Mouse (Mus musculus) cerebellum, postnatal 36 days (tissue): ENCODE results near the gene Ncs1.
A peak's percentile ranks its signal among the peaks of the same experiment; 100 is the strongest.

ENCODE experiments used
- DNase-seq, 2 experiments: peaks; one replicate each; pipeline ENCODE4 v3.0.0; 2021 to 2022; ENCODE audit warnings: mixed read lengths in 2 of 2

The Ncs1 gene

GRCm38 (mm10) chr2:31246251-31246971, 788 bp downstream of the Ncs1 start:
- DNase-seq, result peak in 1 of 2 experiments; percentile 53

DNA sequence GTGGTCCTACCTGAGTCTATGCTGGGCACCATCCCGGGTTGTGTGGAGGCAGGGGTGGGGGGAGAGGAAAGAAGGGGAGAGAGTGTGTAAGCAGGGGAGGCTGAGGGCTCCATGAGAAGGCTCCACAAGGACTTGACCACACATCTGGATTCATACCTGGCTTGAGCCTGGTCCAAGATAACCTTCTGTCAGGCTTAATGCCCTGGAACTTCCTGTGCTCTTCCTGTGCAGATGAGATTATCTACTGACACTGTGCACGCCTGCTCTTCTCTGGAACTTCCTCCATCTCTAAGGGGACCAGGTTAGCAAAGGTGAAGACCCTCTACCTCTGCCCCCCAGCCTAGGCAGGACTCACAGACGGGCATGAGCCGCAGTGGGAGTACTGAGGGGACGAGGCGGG, 3.2 kb downstream of the Ncs1 start:
- DNase-seq, result no peak

DNA sequence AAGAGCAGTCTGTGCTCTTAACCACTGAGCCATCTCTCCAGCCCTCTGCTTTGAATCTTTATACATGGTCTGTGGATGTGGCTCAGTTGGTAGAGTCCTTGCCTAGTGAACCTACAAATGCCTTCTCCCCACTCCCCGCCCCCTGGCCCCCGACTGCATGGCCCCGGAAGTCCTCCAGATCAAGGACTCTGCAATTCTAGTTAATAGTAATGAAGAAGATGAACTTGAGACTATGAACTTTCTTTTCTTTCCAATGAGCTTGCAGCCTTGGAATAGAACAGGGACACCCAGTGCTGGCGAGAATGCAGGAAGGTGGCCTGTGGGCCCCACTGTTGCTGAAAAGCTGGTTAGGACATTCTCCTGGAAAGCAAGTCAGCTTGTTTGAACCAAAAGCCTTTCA, 6.5 kb downstream of the Ncs1 start:
- no peak for DNase-seq

DNA sequence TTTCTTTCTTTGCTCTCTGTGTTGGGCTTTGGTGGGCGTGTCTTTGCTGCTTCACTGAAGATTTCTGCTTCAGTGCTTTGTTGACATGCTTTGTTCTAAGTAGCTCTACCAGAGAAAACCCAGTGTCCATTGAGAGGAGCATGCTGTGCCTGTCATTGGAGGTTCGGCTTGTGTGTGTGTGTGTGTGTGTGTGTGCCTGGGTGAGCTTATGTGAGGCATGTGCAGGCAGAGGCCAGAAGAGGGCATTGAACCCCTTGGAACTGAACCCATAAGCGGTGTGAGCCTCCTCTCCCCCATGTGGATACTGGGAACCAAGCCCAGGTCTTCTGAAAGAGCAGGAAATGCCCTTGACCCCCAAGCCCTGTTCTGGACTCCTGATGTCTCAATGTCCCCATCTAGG, 7.8 kb downstream of the Ncs1 start:
- no peak for DNase-seq

DNA sequence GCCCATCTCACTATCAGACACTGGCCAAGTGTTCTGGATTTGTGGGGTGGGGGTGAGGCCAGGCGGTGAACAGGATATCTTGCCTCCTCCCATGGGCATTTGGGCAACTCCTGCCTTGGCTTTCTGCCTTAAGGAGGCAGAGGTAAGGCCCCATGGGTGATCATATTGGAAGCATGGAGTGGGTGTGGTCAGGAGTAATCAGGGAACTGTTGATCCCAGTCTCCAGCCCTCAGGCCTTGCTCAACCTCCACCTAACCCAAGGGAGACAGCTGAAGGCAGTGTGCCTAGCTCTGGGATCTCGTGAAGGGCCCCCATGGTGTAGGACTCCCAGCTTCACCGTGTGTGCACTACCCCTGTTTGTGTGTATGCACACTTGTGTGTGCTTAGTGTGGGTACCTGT, 9.2 kb downstream of the Ncs1 start:
- no peak for DNase-seq

GRCm38 (mm10) chr2:31255952-31256938, 10.6 kb downstream of the Ncs1 start:
- DNase-seq, result peak; percentile 67 to 74

- DNase-seq, result peak; percentile 72 to 73
These were observed 11.5 kb downstream of the Ncs1 start for GRCm38 (mm10) chr2:31257096-31257495.

DNA sequence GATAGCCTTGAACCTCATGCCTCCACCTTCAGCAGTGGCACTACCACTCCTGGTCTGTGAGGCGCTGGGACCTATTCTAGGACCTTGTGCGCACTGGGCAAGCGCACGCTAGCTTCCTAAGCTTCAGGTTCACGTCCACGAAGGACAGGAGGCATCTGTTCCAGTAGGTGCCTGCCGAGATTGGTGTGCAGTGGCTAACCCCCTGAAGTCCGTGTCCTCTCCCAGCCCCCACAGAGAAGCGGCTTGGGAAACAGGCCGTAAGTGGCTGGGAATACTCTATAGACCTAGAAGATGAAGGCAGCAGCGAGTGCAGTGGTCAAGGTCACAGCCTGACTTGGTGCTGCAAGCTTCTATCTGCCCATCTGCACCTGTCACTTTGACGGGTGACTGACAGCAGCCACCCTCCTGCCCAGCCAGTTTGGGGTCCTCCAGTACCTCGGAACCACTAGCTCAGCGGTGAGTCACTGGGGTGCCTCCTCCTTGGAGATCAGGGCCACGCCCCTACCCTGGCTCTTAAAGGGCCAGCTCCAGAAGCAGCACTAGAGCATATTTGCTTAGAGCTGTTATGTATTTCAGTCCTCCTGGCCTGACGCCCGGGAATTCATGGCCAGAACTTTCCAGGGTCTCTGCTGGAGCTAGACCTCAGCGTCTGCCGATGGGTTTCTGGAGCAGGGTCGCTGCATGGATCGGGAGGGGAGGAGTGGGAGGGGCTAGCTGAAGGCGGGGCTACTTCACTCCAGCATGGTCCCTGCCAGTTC, 13.2 kb downstream of the Ncs1 start:
- peak; percentile 80 to 83 for DNase-seq

DNA sequence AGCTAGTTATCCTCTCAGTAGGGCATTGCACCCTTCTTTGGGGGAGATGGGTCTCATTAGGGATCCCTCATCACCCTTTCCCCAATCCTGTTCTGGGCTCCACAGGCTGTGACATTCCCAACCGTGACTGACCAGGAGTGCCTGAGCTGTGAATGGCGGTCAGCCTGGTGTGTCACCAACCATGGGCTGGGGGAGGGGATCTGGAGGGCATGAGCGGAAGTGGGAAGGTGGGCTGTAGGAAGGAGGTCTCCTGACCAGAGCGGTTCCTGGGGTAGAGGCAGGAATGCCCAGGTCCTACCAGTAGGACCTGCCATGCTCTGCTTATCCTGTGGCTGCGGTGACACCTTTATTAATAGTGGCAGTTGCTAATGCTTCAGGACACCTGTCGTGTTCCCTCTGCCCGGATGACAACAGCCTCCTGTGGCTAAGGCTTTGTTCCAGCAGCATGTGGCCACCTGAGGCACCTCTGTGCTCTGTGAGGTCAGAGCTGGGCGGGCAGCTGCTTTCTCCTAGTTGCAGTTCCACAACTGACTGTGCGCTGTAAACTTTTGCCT, 13.8 kb downstream of the Ncs1 start:
- peak in 1 of 2 experiments; percentile 44 for DNase-seq

DNA sequence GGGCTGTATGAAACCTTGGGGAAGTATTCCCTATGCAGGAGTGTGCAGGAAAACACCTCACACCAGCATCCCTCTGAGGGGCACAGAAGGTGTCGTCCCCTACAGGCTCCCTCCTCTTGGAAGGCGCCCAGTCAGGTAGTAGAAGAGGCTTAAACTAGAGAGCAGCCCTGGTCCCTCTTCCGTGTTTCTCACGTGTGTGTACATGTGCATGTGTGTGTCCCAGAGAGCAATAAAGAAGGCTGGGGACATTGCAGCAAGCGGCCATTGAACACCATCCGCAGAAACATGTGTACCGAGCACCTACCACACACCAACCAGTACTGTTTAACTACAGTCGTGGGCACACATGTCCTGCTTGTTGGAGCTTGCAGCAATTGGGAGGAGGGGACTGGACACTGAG, 14.9 kb downstream of the Ncs1 start:
- DNase-seq, result no peak

- peak in 1 of 2 experiments; percentile 45 for DNase-seq
These were observed 17.4 kb downstream of the Ncs1 start for GRCm38 (mm10) chr2:31263039-31263461.

- peak; percentile 92 to 93 for DNase-seq
These were observed 18.2 kb downstream of the Ncs1 start for GRCm38 (mm10) chr2:31263746-31264378.

- DNase-seq, result no peak
These were observed 21.8 kb downstream of the Ncs1 start for GRCm38 (mm10) chr2:31267447-31267846.

DNA sequence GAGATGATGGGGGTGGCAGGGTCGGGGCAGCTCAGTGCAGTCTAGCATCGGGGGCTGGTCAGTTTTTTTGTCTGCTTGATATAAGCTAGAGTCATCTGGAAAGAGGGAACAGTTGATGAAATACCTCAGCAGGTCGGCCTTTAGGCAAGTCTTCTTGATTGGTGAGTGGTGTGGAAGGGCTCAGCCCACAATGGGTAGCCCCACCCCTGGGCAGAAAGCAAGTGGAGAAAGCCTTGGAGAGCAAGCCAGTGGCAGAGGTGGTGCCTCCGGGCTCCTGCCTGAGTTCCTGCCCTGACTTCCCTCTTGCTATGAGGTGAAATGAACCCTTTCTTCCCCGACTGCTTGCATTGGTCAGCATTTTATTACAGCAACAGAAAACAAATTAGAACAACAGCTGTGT, 23.0 kb downstream of the Ncs1 start:
- DNase-seq, result no peak

- no peak for DNase-seq
These were observed 23.6 kb downstream of the Ncs1 start for GRCm38 (mm10) chr2:31269188-31269587.

- DNase-seq, result peak in 1 of 2 experiments; percentile 43
These were observed 24.2 kb downstream of the Ncs1 start for GRCm38 (mm10) chr2:31269847-31270246.

GRCm38 (mm10) chr2:31270470-31270869, 24.8 kb downstream of the Ncs1 start:
- DNase-seq, result no peak

GRCm38 (mm10) chr2:31271071-31271470, 25.4 kb downstream of the Ncs1 start:
- DNase-seq, result no peak

DNA sequence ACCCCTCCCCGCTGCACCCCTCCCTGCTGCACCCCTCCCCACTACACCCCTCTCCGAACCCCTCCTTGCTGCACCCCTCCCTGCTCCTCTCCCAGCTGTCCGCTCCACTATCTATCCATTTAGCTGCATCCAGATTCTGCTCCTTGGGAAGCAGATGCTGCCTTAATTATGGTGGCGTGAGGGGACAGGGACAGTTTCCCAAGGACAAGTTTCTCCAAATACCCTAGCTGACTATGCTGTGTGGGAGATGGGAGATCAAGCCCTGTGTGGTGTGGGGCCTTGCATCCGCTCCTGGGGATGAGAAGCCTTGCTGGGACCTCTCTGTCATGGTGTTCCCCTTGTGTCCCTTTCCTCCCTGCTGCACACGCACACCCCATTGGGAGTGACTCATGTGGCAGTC, 29.4 kb downstream of the Ncs1 start:
- no peak for DNase-seq

DNA sequence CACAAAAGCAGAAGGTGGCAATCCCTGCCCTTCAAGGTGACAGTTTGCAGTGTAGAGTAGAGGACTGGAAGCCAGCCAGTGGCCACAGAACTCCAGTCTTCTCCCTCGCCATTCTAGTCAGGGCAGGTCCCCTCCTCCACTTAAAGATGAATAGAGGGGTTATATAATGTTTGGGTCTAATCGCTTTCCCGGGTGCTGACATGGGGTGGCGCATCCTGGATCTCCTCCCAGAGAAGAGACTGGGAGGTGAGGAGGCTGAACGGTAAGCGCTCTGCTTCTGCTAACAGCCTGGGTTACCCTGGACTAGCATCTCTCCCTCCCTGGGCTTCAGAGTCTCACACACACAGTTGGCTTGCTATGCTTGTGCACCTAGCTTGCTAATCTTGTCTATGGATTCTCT, 32.2 kb downstream of the Ncs1 start:
- peak; percentile 46 to 54 for DNase-seq

GRCm38 (mm10) chr2:31278483-31278882, 32.9 kb downstream of the Ncs1 start:
- DNase-seq, result no peak

DNA sequence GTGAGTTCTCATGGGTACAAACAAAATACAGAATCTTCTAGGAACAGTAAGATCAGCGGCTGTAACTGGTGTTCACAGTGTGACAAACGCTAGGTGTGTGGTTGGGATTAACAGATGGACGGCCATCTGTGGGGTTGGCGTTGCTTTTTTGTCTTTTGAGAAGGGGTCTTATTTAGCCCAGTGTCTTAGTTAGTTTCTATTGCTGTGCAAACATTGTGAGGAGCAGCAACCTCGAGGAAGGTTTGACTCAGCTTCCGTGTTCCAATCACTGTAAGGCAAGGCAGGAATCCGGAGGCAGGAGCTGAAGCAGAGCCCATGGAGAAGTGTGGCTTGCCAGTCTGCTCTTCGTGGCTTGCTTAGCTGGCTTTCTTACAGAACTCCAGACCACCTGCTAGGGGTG, 35.5 kb downstream of the Ncs1 start:
- DNase-seq, result no peak
